Mouse (Mus musculus) stomach, embryonic 15.5 days (tissue): ENCODE measurements around the gene Tpbpb. TPM values are rescaled to one million over a fixed set of nuclear protein-coding genes. Genes with fewer than 3 reads are reported as not detected.
"Not testable (repeated sequence)": the region's sequence is repeated elsewhere in the genome, so short reads cannot be mapped to it uniquely, and the experiment has no call there.

ENCODE experiments used
- ATAC-seq: fragments of 200-750 bp; cut with Nextera tagmentation; 2 replicates; pipeline ENCODE4 v1.8.0; 2017; ENCODE audit warnings: low read depth, moderate number of reproducible peaks, moderate TSS enrichment; ENCODE audit not compliant: insufficient read depth, low FRiP score
- H3K27ac ChIP-seq: fragments of 300-500 bp; sonication (generic); 2 replicates; pipeline ENCODE4 v1.5.1; 2015; ENCODE audit warnings: mild to moderate bottlenecking, inconsistent platforms
- H3K27me3 ChIP-seq: fragments of 300-500 bp; sonication (generic); replicated peaks from 2 replicates; pipeline ENCODE4 v1.6.1; 2015; ENCODE audit warnings: inconsistent platforms
- H3K36me3 ChIP-seq: fragments of 300-500 bp; sonication (generic); 2 replicates; pipeline ENCODE4 v1.6.1; 2015; ENCODE audit warnings: inconsistent platforms
- H3K4me1 ChIP-seq: fragments of 300-500 bp; sonication (generic); 2 replicates; pipeline ENCODE4 v1.6.1; 2015; ENCODE audit warnings: inconsistent platforms
- H3K4me2 ChIP-seq: fragments of 300-500 bp; sonication (generic); 2 replicates; pipeline ENCODE4 v1.6.1; 2015; ENCODE audit warnings: mild to moderate bottlenecking, inconsistent platforms
- H3K4me3 ChIP-seq: fragments of 300-500 bp; sonication (generic); replicated peaks from 2 replicates; pipeline ENCODE4 v1.5.1; 2015; ENCODE audit warnings: inconsistent platforms
- H3K9ac ChIP-seq: fragments of 300-500 bp; sonication (generic); 2 replicates; pipeline ENCODE4 v1.6.1; 2015; ENCODE audit warnings: inconsistent platforms
- H3K9me3 ChIP-seq: fragments of 300-500 bp; sonication (generic); 2 replicates; pipeline ENCODE4 v1.6.1; 2016; ENCODE audit warnings: inconsistent platforms
- WGBS: fragments of 180-500 bp; shearing (Covaris S2); methylation state at CpG from one replicate; pipeline ENCODE4 v1.1.7; 2015; 5-methylcytosine and 5-hydroxymethylcytosine counted together
- polyA plus RNA-seq: library from polyadenylated mRNA; unstranded; fragments of >200 nt; fragmentation: Nextera tagmentation; extraction: Ambion mirVana; gene quantifications from 2 replicates; pipeline ENCODE4 v1.2.1, GENCODE M21; 2015

Tpbpb gene
- polyA plus RNA-seq = not detected in 2 replicates

GRCm38 (mm10) chr13:60904780-60905179 is at the start of gene Tpbpb:
Gene Tpbpb, minus strand, starts transcription at chr13:60904880.
- not testable (repeated sequence) for H3K4me3 ChIP-seq, H3K4me2 ChIP-seq, ATAC-seq, H3K9me3 ChIP-seq, H3K27ac ChIP-seq, H3K27me3 ChIP-seq, H3K4me1 ChIP-seq, H3K36me3 ChIP-seq, H3K9ac ChIP-seq
- WGBS = 79% methylated on average over 2 of the region's 2 CpGs

- H3K4me1 ChIP-seq, H3K4me2 ChIP-seq, H3K27ac ChIP-seq, H3K9ac ChIP-seq, H3K27me3 ChIP-seq, H3K9me3 ChIP-seq, H3K36me3 ChIP-seq, ATAC-seq, H3K4me3 ChIP-seq: not testable (repeated sequence)
- 76% methylated on average over 3 of the region's 3 CpGs for WGBS
Observed at GRCm38 (mm10) chr13:60941884-60942283, 37.2 kb upstream of the Tpbpb start, which contains the start of gene Tpbpa. Gene Tpbpa, minus strand, starts transcription at chr13:60941984.

GRCm38 (mm10) chr13:60936500-60936901 is 31.8 kb upstream of the Tpbpb start, which contains the start of the genes Gm49391 and Ctla2a:
Gene Gm49391, minus strand, starts transcription at chr13:60936571.
Gene Ctla2a, minus strand, starts transcription at chr13:60936625.
- Histone ChIP-seq H3K36me3 (no peaks in the 10 kb centered on the region), H3K9ac (no peak within 1 kb of the TSS), H3K4me3 (no peak within 1 kb of the TSS), H3K9me3 (no peaks in the 10 kb centered on the region), H3K4me1 (no peaks in the 10 kb centered on the region), H3K4me2 (no peak within 1 kb of the TSS), H3K27me3 (no peaks in the 10 kb centered on the region), H3K27ac (no peak within 1 kb of the TSS)
- WGBS = 52% methylated on average over 5 of the region's 5 CpGs
- ATAC-seq = no peak; the same call in 1 of the 2 replicates

- 62% methylated on average over 2 of the region's 2 CpGs for WGBS
Observed at GRCm38 (mm10) chr13:60935490-60935889, 30.8 kb upstream of the Tpbpb start, which contains the start of gene Gm49393. Gene Gm49393, minus strand, starts transcription at chr13:60935590.

GRCm38 (mm10) chr13:60897328-60897727 is 7.4 kb downstream of the Tpbpb start, which contains the start of gene Ctla2b:
Gene Ctla2b, minus strand, starts transcription at chr13:60897447.
- WGBS = 56% methylated on average over 3 of the region's 3 CpGs

More at GRCm38 (mm10) chr13:60935490-60935889, 30.8 kb upstream of the Tpbpb start, which contains the start of gene Gm49393:
- not testable (repeated sequence) for H3K9ac ChIP-seq, H3K4me1 ChIP-seq, H3K27me3 ChIP-seq, H3K9me3 ChIP-seq, H3K36me3 ChIP-seq, H3K4me3 ChIP-seq, ATAC-seq, H3K27ac ChIP-seq, H3K4me2 ChIP-seq

GRCm38 (mm10) chr13:60896794-60897193 is 7.9 kb downstream of the Tpbpb start, which contains the start of gene Gm49392:
Gene Gm49392, minus strand, starts transcription at chr13:60896894.
- H3K9me3 ChIP-seq, H3K36me3 ChIP-seq, H3K4me2 ChIP-seq, H3K4me3 ChIP-seq, H3K4me1 ChIP-seq, H3K27me3 ChIP-seq, H3K9ac ChIP-seq, ATAC-seq, H3K27ac ChIP-seq: not testable (repeated sequence)
- WGBS = 81% methylated on average over 8 of the region's 8 CpGs

More at GRCm38 (mm10) chr13:60897328-60897727, 7.4 kb downstream of the Tpbpb start, which contains the start of gene Ctla2b:
- Histone ChIP-seq H3K4me2 (no peak within 1 kb of the TSS), H3K27me3 (no peaks in the 10 kb centered on the region), H3K4me3 (no peak within 1 kb of the TSS), H3K4me1 (no peaks in the 10 kb centered on the region), H3K9ac (no peak within 1 kb of the TSS), H3K36me3 (no peaks in the 10 kb centered on the region), H3K27ac (no peak within 1 kb of the TSS), H3K9me3 (no peaks in the 10 kb centered on the region)
- 0 out of 2 replicates have a peak, but pooled peaks have one; percentile 27 for ATAC-seq

- Histone ChIP-seq H3K4me1 (no peaks in the 10 kb centered on the region), H3K27ac (no peak overlapping the region), H3K9me3 (no peaks in the 10 kb centered on the region), H3K9ac (no peak overlapping the region), H3K36me3 (no peaks in the 10 kb centered on the region), H3K27me3 (no peaks in the 10 kb centered on the region), H3K4me3 (no peak overlapping the region), H3K4me2 (no peak overlapping the region)
- ATAC-seq = no peak
Observed at GRCm38 (mm10) chr13:60895406-60896160, 9.1 kb downstream of the Tpbpb start.

- Histone ChIP-seq H3K36me3 (no peaks in the 10 kb centered on the region), H3K27me3 (no peaks in the 10 kb centered on the region), H3K27ac (no peak overlapping the region), H3K9me3 (no peaks in the 10 kb centered on the region), H3K4me2 (no peak overlapping the region), H3K4me1 (no peaks in the 10 kb centered on the region), H3K9ac (no peak overlapping the region), H3K4me3 (no peak overlapping the region)
- no peak for ATAC-seq
- 87% methylated on average over 1 of the region's 1 CpGs for WGBS
Observed at GRCm38 (mm10) chr13:60892301-60892700, 12.4 kb downstream of the Tpbpb start.

- no peaks in the 10 kb centered on the region for H3K36me3 ChIP-seq
- no peak within 1 kb of the TSS for H3K4me3 ChIP-seq
- no peaks in the 10 kb centered on the region for H3K27me3 ChIP-seq
Observed at GRCm38 (mm10) chr13:60864281-60864680, 40.4 kb downstream of the Tpbpb start, which contains the start of gene 4930486L24Rik. Gene 4930486L24Rik, minus strand, starts transcription at chr13:60864475.

More at GRCm38 (mm10) chr13:60864281-60864680, 40.4 kb downstream of the Tpbpb start, which contains the start of gene 4930486L24Rik:
- Histone ChIP-seq H3K27ac (no peak within 1 kb of the TSS), H3K9me3 (no peaks in the 10 kb centered on the region), H3K9ac (no peak within 1 kb of the TSS), H3K4me2 (no peak within 1 kb of the TSS), H3K4me1 (no peaks in the 10 kb centered on the region)
- WGBS = 53% methylated on average over 1 of the region's 1 CpGs
- ATAC-seq = no peak

Other genes starting within 250 kb of the Tpbpb start
- gene BC051665, start 118.5 kb downstream of the Tpbpb start, polyA plus RNA-seq = not detected in 2 replicates
- gene Ctsll3, start 102.0 kb downstream of the Tpbpb start, polyA plus RNA-seq = not detected in 2 replicates
- not detected in 2 replicates for gene 4930486L24Rik, start 40.4 kb downstream of the Tpbpb start, polyA plus RNA-seq
- 0.15 and 0.31 TPM in 2 replicates for gene Gm49392, start 8.0 kb downstream of the Tpbpb start, polyA plus RNA-seq
- gene Ctla2b, start 7.4 kb downstream of the Tpbpb start, polyA plus RNA-seq = 2.7 and 2.9 TPM in 2 replicates
- 0.44 TPM in 1 of 2 replicates, not detected in the other for gene Gm49393, start 30.7 kb upstream of the Tpbpb start, polyA plus RNA-seq
- gene Gm49391, start 31.7 kb upstream of the Tpbpb start, polyA plus RNA-seq = 2.8 and 3.1 TPM in 2 replicates
- 27.4 and 29.7 TPM in 2 replicates for gene Ctla2a, start 31.7 kb upstream of the Tpbpb start, polyA plus RNA-seq
- not detected in 2 replicates for gene Tpbpa, start 37.1 kb upstream of the Tpbpb start, polyA plus RNA-seq
- not detected in 2 replicates for gene Ctsj, start 101.1 kb upstream of the Tpbpb start, polyA plus RNA-seq
- gene Ctsq, start 135.8 kb upstream of the Tpbpb start, polyA plus RNA-seq = not detected in 2 replicates